Mouse (Mus musculus) C2C12 (cell line): ENCODE results near the gene Galns. TPM values are rescaled to one million over a fixed set of nuclear protein-coding genes. Genes with fewer than 3 reads are reported as not detected.
"Not testable (repeated sequence)": the region's sequence is repeated elsewhere in the genome, so short reads cannot be mapped to it uniquely, and the experiment has no call there.

Experiments
- H3K27me3 ChIP-seq: one replicate; pipeline ENCODE4 v1.6.1; 2011; ENCODE audit not compliant: control insufficient read depth, insufficient read depth, insufficient read length
- H3K36me3 ChIP-seq: one replicate; pipeline ENCODE4 v1.6.1; 2011; ENCODE audit not compliant: control insufficient read depth, insufficient read depth
- H3K4me3 ChIP-seq: one replicate; pipeline ENCODE4 v1.5.1; 2011; ENCODE audit warnings: mild to moderate bottlenecking, control low read depth; ENCODE audit not compliant: poor library complexity, insufficient read depth, severe bottlenecking
- H3K79me2 ChIP-seq: one replicate; pipeline ENCODE4 v1.6.1; 2011; ENCODE audit not compliant: control insufficient read depth, insufficient read depth
- H3K79me3 ChIP-seq: one replicate; pipeline ENCODE4 v1.6.1; 2011; ENCODE audit warnings: low read depth, control low read depth
- H3ac ChIP-seq: one replicate; pipeline ENCODE3; 2011; ENCODE audit warnings: low read depth; ENCODE audit not compliant: control insufficient read depth, insufficient read length
- CEBPB ChIP-seq: IDR thresholded peaks from one replicate; pipeline ENCODE4 v1.6.1; 2011; ENCODE audit warnings: low read depth, mild to moderate bottlenecking, control low read depth, moderate library complexity
- CTCF ChIP-seq: IDR thresholded peaks from one replicate; pipeline ENCODE4 v1.5.1; 2011; ENCODE audit not compliant: control insufficient read depth, insufficient read depth, insufficient read length
- FOSL1 ChIP-seq: IDR thresholded peaks from one replicate; pipeline ENCODE4 v1.8.0; 2011; ENCODE audit warnings: mild to moderate bottlenecking, low read length; ENCODE audit not compliant: poor library complexity, insufficient read depth, severe bottlenecking
- MAX ChIP-seq: IDR thresholded peaks from one replicate; pipeline ENCODE4 v1.6.1; 2011; ENCODE audit warnings: mild to moderate bottlenecking, control low read depth
- MYOD1 ChIP-seq: IDR thresholded peaks from one replicate; pipeline ENCODE4 v1.6.1; 2011; ENCODE audit warnings: low read depth; ENCODE audit not compliant: control insufficient read depth, insufficient read length
- MYOG ChIP-seq: IDR thresholded peaks from one replicate; pipeline ENCODE4 v1.6.1; 2011; ENCODE audit not compliant: control insufficient read depth, insufficient read length; ENCODE audit errors: extremely low read depth
- USF1 ChIP-seq: IDR thresholded peaks from one replicate; pipeline ENCODE4 v1.6.1; 2011; ENCODE audit warnings: low read depth, mild to moderate bottlenecking, control low read depth, moderate library complexity
- polyA plus RNA-seq: library from polyadenylated mRNA; unstranded; fragments of >200 nt; fragmentation: generic; extraction: Trizol; gene quantifications from one replicate; pipeline ENCODE4 v1.2.1, GENCODE M21; 2012; ENCODE audit warnings: missing spikeins

The Galns gene
- polyA plus RNA-seq, 1 experiment, result 9.8 TPM

- Histone ChIP-seq H3K79me3 (peaks cover 40% of the 10 kb centered on the region), H3K4me3 (no peak overlapping the region), H3K79me2 (peaks cover 71% of the 10 kb centered on the region), H3ac (no peak overlapping the region), H3K27me3 (no peaks in the 10 kb centered on the region), H3K36me3 (peaks cover 59% of the 10 kb centered on the region)
- TF ChIP-seq USF1, result no peak
- TF ChIP-seq CEBPB, result no peak
Measured at GRCm38 (mm10) chr8:122573577-122573976, 37.7 kb downstream of the Galns start.

GRCm38 (mm10) chr8:122573176-122573575 lies 38.1 kb downstream of the Galns start:
- H3K4me3 ChIP-seq, H3ac ChIP-seq, H3K27me3 ChIP-seq: not testable (repeated sequence)
- Histone ChIP-seq H3K79me3 (peaks cover 42% of the 10 kb centered on the region), H3K79me2 (peaks cover 75% of the 10 kb centered on the region), H3K36me3 (peaks cover 59% of the 10 kb centered on the region)

GRCm38 (mm10) chr8:122572751-122573150 lies 38.5 kb downstream of the Galns start:
- Histone ChIP-seq H3K79me2 (peaks cover 78% of the 10 kb centered on the region), H3K79me3 (peaks cover 42% of the 10 kb centered on the region), H3K4me3 (no peak overlapping the region), H3K36me3 (peaks cover 59% of the 10 kb centered on the region), H3ac (no peak overlapping the region), H3K27me3 (no peaks in the 10 kb centered on the region)
- TF ChIP-seq USF1 (no peak), FOSL1 (no peak), MAX (no peak)

GRCm38 (mm10) chr8:122571750-122572267 lies 39.5 kb downstream of the Galns start:
- TF ChIP-seq MAX, result no peak
- peaks cover 78% of the 10 kb centered on the region for H3K79me2 ChIP-seq
- peaks cover 42% of the 10 kb centered on the region for H3K79me3 ChIP-seq
- no peaks in the 10 kb centered on the region for H3K27me3 ChIP-seq
- H3ac ChIP-seq, result no peak overlapping the region
- peaks cover 59% of the 10 kb centered on the region for H3K36me3 ChIP-seq
- H3K4me3 ChIP-seq, result no peak overlapping the region

- H3K4me3 ChIP-seq, result no peak overlapping the region
- no peaks in the 10 kb centered on the region for H3K27me3 ChIP-seq
- peaks cover 59% of the 10 kb centered on the region for H3K36me3 ChIP-seq
- no peak overlapping the region for H3ac ChIP-seq
- TF ChIP-seq MYOD1 (no peak), FOSL1 (no peak), CEBPB (no peak), CTCF (no peak), USF1 (no peak), MAX (no peak)
- H3K79me2 ChIP-seq, result peaks cover 76% of the 10 kb centered on the region
- H3K79me3 ChIP-seq, result peaks cover 41% of the 10 kb centered on the region
Measured at GRCm38 (mm10) chr8:122571153-122571552, 40.1 kb downstream of the Galns start.

- H3K4me3 ChIP-seq, result no peak overlapping the region
Measured at GRCm38 (mm10) chr8:122569996-122570395, 41.3 kb downstream of the Galns start.

GRCm38 (mm10) chr8:122569329-122569728 lies 41.9 kb downstream of the Galns start:
- peak overlapping the region; percentile 66 for H3ac ChIP-seq
- peaks cover 48% of the 10 kb centered on the region for H3K36me3 ChIP-seq
- TF ChIP-seq CTCF (no peak), MYOG (no peak), MAX (no peak), USF1 (no peak), FOSL1 (no peak), CEBPB (no peak), MYOD1 (no peak)
- H3K79me3 ChIP-seq, result peaks cover 31% of the 10 kb centered on the region
- H3K4me3 ChIP-seq, result peak overlapping the region; percentile 95
- no peaks in the 10 kb centered on the region for H3K27me3 ChIP-seq
- peaks cover 61% of the 10 kb centered on the region for H3K79me2 ChIP-seq

More at GRCm38 (mm10) chr8:122569996-122570395, 41.3 kb downstream of the Galns start:
- Histone ChIP-seq H3K27me3 (no peaks in the 10 kb centered on the region), H3K36me3 (peaks cover 54% of the 10 kb centered on the region), H3K79me3 (peaks cover 31% of the 10 kb centered on the region), H3ac (no peak overlapping the region), H3K79me2 (peaks cover 68% of the 10 kb centered on the region)
- TF ChIP-seq MAX (no peak), FOSL1 (no peak), CTCF (no peak), MYOD1 (no peak), CEBPB (no peak), MYOG (no peak), USF1 (no peak)
